Mouse (Mus musculus) forebrain, embryonic 11.5 days (tissue): ENCODE results near the gene Cngb1. TPM values are rescaled to one million over a fixed set of nuclear protein-coding genes. Genes with fewer than 3 reads are reported as not detected.

ENCODE experiments used
- ATAC-seq: fragments of 200-750 bp; cut with Nextera tagmentation; replicated peaks from 2 replicates; pipeline ENCODE4 v1.8.0; 2017; ENCODE audit warnings: moderate TSS enrichment; ENCODE audit not compliant: low FRiP score
- DNase-seq: peaks from one replicate; pipeline ENCODE4 v3.0.0-alpha.2; 2017; ENCODE audit warnings: low spot score
- H3K27ac ChIP-seq: fragments of 300-500 bp; sonication (generic); 2 replicates; pipeline ENCODE4 v1.5.1; 2014; ENCODE audit warnings: low read depth, low read length
- H3K27me3 ChIP-seq: fragments of 300-500 bp; sonication (generic); 2 replicates; pipeline ENCODE4 v1.6.1; 2014; ENCODE audit warnings: mild to moderate bottlenecking, low read length, mixed read lengths; ENCODE audit not compliant: control insufficient read depth, insufficient read depth
- H3K36me3 ChIP-seq: fragments of 300-500 bp; sonication (generic); 2 replicates; pipeline ENCODE4 v1.6.1; 2014; ENCODE audit warnings: mild to moderate bottlenecking, low read length, moderate library complexity, mixed read lengths; ENCODE audit not compliant: control insufficient read depth, insufficient read depth
- H3K4me1 ChIP-seq: fragments of 300-500 bp; sonication (generic); replicated peaks from 2 replicates; pipeline ENCODE4 v1.6.1; 2014; ENCODE audit warnings: low read length, mixed read lengths; ENCODE audit not compliant: control insufficient read depth, insufficient read depth
- H3K4me2 ChIP-seq: fragments of 300-500 bp; sonication (generic); 2 replicates; pipeline ENCODE4 v1.6.1; 2014; ENCODE audit warnings: low read depth, mild to moderate bottlenecking, low read length, moderate library complexity, mixed read lengths; ENCODE audit not compliant: severe bottlenecking
- H3K4me3 ChIP-seq: fragments of 300-500 bp; sonication (generic); 2 replicates; pipeline ENCODE4 v1.5.1; 2014; ENCODE audit warnings: low read depth, low read length
- H3K9ac ChIP-seq: fragments of 300-500 bp; sonication (generic); 2 replicates; pipeline ENCODE4 v1.6.1; 2014; ENCODE audit warnings: low read length
- H3K9me3 ChIP-seq: fragments of 300-500 bp; sonication (generic); 2 replicates; pipeline ENCODE4 v1.6.1; 2016; ENCODE audit warnings: low read length, mixed read lengths; ENCODE audit not compliant: control insufficient read depth
- WGBS: fragments of 180-500 bp; shearing (Covaris S2); extraction: QIAGEN DNeasy Blood & Tissue Kit; methylation state at CpG from one replicate; pipeline ENCODE4 v1.1.7; 2014; 5-methylcytosine and 5-hydroxymethylcytosine counted together
- polyA plus RNA-seq: library from polyadenylated mRNA; unstranded; fragments of >200 nt; fragmentation: Nextera tagmentation; extraction: Ambion mirVana; gene quantifications from 2 replicates; pipeline ENCODE4 v1.2.1, GENCODE M21; 2014

The Cngb1 gene
- polyA plus RNA-seq, 1 experiment from 2014 or later, result 0.17 TPM

DNA sequence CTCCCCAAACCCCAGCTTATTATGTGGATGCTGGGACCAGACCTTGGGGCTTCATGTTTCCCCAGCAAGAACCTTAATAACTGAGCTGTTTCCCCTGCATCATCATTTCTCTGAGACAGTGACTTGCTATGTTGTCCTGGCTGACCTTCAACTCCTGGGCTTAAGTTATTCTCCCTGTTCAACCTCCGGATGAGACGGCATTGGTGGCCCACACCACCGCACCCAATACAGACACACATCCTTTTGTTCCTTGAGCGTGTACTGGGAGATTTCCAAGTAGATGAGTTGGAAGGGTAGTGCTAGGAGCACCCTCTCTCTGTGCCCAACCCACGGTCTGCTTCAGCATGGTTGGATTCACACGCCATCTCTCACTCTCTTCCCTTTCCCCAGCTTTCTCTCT, 7.5 kb upstream of the Cngb1 start:
- Histone ChIP-seq H3K4me1 (peaks cover 3% of the 10 kb centered on the region; the same call in 1 of the 2 replicates), H3K27ac (no peak overlapping the region), H3K9ac (no peak overlapping the region), H3K27me3 (no peaks in the 10 kb centered on the region), H3K4me2 (no peak overlapping the region), H3K9me3 (no peaks in the 10 kb centered on the region), H3K4me3 (no peak overlapping the region), H3K36me3 (no peaks in the 10 kb centered on the region)
- 86% methylated on average over 6 of the region's 6 CpGs for WGBS
- DNase-seq (no peak), ATAC-seq (no peak)

DNA sequence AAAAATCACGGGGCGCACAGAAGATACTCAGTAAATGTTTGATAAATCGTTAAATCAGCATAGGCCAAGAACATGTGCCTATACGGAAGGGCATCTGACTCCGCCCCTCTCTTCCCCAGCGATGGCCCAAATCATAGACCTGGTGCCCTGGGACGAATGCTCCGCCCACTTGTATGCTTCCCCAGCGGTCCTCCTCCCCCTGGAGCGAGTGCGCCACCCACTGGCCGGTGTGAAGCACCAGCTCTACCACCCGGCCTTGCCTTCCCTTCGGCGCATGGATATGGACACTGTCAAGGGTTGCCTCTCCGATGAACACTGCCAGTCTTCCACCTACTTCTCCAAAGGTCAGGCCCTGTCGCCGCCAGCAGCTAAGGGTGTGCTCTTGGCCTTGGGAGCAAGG, 6.5 kb upstream of the Cngb1 start:
- WGBS, result 63% methylated on average over 18 of the region's 18 CpGs
- no peaks in the 10 kb centered on the region for H3K9me3 ChIP-seq
- DNase-seq, result no peak
- no peak overlapping the region for H3K4me3 ChIP-seq
- no peak overlapping the region for H3K4me2 ChIP-seq
- no peak overlapping the region for H3K27ac ChIP-seq
- no peak for ATAC-seq
- no peaks in the 10 kb centered on the region for H3K36me3 ChIP-seq
- no peak overlapping the region for H3K9ac ChIP-seq
- peaks cover 3% of the 10 kb centered on the region; the same call in 1 of the 2 replicates for H3K4me1 ChIP-seq
- no peaks in the 10 kb centered on the region for H3K27me3 ChIP-seq

DNA sequence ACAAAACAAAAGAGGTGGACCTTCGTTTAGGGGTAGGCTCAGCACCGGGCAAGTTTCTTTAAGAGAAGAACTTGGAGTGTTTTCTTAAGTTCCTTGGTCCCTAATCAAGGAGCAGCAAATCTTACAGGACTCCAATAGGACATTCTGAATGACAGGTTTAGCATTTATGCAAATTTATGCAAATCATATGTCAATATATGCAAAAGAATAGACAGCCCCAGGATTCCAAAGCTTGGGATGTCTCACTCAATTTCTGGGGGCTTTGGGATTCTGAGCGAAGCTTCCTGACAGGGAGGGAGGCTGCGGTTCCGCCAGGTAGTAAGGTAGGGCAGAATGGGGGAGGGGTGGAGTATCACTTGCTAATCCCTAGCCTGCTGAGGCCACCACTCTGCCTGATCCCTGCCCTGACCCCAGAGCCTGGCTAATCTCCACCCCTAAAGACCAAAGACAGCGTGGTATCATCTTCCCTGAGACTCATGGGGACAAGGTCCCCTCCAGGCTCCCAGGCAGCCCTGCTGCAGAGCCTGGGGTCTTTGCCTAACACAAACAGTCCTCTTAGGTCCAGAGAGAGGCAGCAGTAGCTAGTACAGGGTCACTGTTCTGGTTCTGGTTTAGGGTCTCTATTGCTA, 4.1 kb upstream of the Cngb1 start, which contains the start of gene Tepp:
Gene Tepp (plus strand): TSS at position 225 of the 629 bp plus-strand sequence.
- Histone ChIP-seq H3K9ac (no peak within 1 kb of the TSS), H3K27ac (no peak within 1 kb of the TSS), H3K4me1 (peaks cover 3% of the 10 kb centered on the region; the same call in 1 of the 2 replicates), H3K27me3 (no peaks in the 10 kb centered on the region), H3K36me3 (no peaks in the 10 kb centered on the region), H3K4me2 (no peak within 1 kb of the TSS), H3K9me3 (no peaks in the 10 kb centered on the region), H3K4me3 (no peak within 1 kb of the TSS)
- DNase-seq, result no peak
- no peak; the same call in 1 of the 2 replicates for ATAC-seq
- 13% methylated on average over 6 of the region's 6 CpGs for WGBS

DNA sequence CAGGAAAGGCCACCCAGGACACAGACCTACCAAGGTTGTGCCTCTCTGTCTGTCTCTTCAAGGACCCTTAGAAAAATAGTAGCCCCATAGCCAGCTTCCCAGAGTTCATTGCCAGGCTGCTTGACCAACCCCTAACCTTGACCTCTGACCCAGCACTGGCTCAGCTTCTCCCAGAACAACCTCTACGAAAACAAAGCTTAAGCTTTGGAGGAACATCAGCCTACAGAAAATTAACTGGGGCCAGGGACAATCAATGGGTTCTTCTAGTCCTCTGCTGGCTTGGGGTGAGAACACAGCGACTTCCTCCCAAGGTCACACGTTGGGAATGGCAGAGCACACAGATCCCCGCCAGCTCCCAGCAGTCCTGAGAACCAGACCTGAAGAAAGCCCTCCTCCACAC, 859 bp downstream of the Cngb1 start:
- no peaks in the 10 kb centered on the region; the same call in 1 of the 2 replicates for H3K4me1 ChIP-seq
- no peak for DNase-seq
- ATAC-seq, result no peak
- H3K9ac ChIP-seq, result no peak overlapping the region
- WGBS, result 75% methylated on average over 4 of the region's 4 CpGs
- H3K4me2 ChIP-seq, result no peak overlapping the region
- no peak overlapping the region for H3K27ac ChIP-seq
- no peaks in the 10 kb centered on the region for H3K9me3 ChIP-seq
- no peak overlapping the region for H3K4me3 ChIP-seq
- no peaks in the 10 kb centered on the region for H3K27me3 ChIP-seq
- no peaks in the 10 kb centered on the region for H3K36me3 ChIP-seq

DNA sequence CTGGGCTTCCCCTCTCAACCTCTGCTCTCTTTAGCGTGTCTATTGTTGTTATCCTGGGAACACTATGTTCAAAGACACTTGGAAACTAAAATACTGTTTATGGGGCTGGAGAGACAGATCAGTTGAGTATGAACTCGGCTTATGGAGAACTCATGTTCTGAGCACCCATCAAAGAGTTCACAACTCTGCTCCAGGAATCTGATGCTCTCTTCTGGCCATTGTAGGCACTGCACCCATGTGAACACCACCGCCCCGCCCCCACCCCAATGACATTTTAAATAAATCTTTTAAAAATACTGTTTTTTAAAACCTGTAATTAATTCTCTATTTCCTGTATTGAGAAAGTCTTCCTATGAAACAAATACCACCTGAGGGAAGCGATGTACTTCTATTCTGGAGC, 4.0 kb downstream of the Cngb1 start:
- Histone ChIP-seq H3K27me3 (no peaks in the 10 kb centered on the region), H3K9ac (no peak overlapping the region), H3K9me3 (no peaks in the 10 kb centered on the region), H3K4me1 (no peaks in the 10 kb centered on the region), H3K4me3 (no peak overlapping the region), H3K4me2 (no peak overlapping the region), H3K36me3 (no peaks in the 10 kb centered on the region), H3K27ac (no peak overlapping the region)
- DNase-seq, result no peak
- 34% methylated on average over 5 of the region's 5 CpGs for WGBS
- ATAC-seq, result no peak

DNA sequence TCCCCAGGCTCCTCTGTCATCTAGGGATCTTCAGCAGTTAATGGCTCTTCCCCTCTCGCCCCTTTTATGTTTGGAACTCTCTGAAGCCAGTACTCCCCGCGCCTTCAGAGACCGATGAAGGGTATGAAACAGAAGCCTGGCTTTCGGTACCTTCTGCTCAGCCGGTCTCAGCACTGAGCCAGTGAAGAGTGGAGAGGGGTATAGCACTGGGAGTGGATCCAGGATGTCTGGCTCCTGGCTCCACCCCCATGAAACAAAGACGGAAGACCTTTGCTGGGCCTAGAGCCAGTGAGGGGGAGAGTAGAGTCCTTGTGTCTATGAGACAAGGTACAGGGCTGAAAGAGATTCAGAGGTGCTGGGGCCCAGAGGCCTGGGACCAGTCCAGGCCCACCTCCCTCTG, 12.5 kb downstream of the Cngb1 start:
- 84% methylated on average over 7 of the region's 7 CpGs for WGBS
- Histone ChIP-seq H3K9ac (no peak overlapping the region), H3K9me3 (no peaks in the 10 kb centered on the region), H3K36me3 (no peaks in the 10 kb centered on the region), H3K27ac (no peak overlapping the region), H3K4me3 (no peak overlapping the region), H3K4me1 (no peaks in the 10 kb centered on the region), H3K27me3 (no peaks in the 10 kb centered on the region), H3K4me2 (no peak overlapping the region)
- no peak for ATAC-seq
- no peak for DNase-seq

DNA sequence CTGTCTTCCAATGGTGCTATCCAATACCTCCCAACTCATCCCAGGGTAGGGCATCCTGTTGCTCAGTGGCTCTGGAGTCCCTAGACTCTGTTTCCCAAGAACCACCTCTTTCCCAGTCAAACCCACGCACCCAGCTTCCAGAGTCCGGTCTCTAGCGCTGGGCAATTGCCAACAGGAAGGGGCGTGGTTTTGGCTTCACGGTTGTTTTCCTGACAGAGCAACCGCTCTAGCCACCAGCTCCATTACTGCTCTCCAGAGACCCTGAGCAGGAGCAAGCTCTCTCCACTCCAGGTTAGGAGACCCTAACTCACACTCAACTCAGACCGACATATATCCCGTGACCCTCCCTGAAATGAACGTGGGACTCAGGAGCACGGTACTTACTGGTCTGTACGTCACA, 13.2 kb downstream of the Cngb1 start:
- no peaks in the 10 kb centered on the region for H3K36me3 ChIP-seq
- WGBS, result 87% methylated on average over 11 of the region's 11 CpGs
- ATAC-seq, result no peak
- H3K9ac ChIP-seq, result no peak overlapping the region
- no peak overlapping the region for H3K4me3 ChIP-seq
- DNase-seq, result no peak
- no peaks in the 10 kb centered on the region for H3K27me3 ChIP-seq
- H3K4me1 ChIP-seq, result no peaks in the 10 kb centered on the region
- H3K9me3 ChIP-seq, result no peaks in the 10 kb centered on the region
- H3K27ac ChIP-seq, result no peak overlapping the region
- no peak overlapping the region for H3K4me2 ChIP-seq

DNA sequence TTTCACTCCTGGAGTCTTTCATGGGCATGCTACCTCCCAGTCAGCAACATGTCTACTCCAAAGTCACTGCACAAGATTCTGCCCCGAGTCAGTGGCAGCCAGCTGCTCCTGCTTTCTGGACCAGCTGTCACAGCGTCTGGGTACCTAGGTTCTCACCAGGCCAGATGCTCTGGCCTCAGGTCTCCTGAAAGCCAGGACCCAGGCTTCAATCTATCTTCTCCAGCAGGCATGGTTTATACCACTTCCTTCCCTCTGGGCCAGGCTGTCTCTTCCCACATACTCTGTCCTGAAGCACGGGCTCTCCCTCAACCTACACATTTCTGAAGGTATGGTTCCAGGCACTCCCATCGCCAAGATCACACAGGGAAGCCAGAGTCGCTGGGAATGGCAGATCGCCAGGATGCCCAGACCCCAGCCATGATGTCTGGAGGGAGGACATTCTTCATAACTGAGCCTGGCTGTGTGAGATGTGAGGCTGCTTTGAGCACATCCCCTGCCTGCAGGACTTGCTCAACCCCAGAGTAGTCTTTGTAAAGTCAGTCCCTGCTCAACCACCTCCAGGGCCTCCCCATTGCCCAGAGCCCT, 17.2 kb downstream of the Cngb1 start:
- Histone ChIP-seq H3K4me1 (no peaks in the 10 kb centered on the region), H3K4me3 (no peak overlapping the region), H3K9me3 (no peaks in the 10 kb centered on the region), H3K9ac (no peak overlapping the region), H3K36me3 (no peaks in the 10 kb centered on the region), H3K27ac (no peak overlapping the region), H3K27me3 (no peaks in the 10 kb centered on the region), H3K4me2 (no peak overlapping the region)
- DNase-seq (no peak), ATAC-seq (no peak)
- 80% methylated on average over 6 of the region's 6 CpGs for WGBS

DNA sequence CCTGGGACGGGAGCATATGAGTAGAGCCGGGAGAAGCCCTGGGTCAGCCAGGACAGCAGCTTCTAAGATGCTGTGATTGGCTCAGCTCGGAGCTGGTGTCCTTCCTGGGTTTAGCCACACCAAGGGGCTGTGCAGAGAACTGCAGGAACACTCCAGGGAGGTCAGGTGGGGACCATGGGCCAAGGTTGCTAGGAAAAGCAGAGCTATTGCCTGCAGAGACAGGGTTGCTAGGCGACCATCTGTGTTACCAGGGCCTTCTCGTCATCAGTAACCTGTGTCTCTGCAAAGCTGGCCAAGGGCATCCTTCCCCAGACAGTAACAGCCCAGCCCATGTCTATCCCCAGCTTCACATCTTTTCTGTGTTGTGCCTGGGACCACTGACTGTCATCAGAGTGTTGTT, 24.9 kb downstream of the Cngb1 start:
- H3K4me3 ChIP-seq, result no peak overlapping the region
- H3K4me1 ChIP-seq, result no peaks in the 10 kb centered on the region
- H3K4me2 ChIP-seq, result no peak overlapping the region
- H3K36me3 ChIP-seq, result no peaks in the 10 kb centered on the region
- WGBS, result 69% methylated on average over 5 of the region's 5 CpGs
- H3K27me3 ChIP-seq, result no peaks in the 10 kb centered on the region
- no peak overlapping the region for H3K27ac ChIP-seq
- no peak for ATAC-seq
- no peak overlapping the region for H3K9ac ChIP-seq
- DNase-seq, result no peak
- no peaks in the 10 kb centered on the region for H3K9me3 ChIP-seq
